Mouse (Mus musculus): ENCODE results near the gene Ager. TPM values are rescaled to one million over a fixed set of nuclear protein-coding genes. Genes with fewer than 3 reads are reported as not detected.

The Ager gene
- polyA plus RNA-seq, 1 experiment: 5.2 TPM

DNA sequence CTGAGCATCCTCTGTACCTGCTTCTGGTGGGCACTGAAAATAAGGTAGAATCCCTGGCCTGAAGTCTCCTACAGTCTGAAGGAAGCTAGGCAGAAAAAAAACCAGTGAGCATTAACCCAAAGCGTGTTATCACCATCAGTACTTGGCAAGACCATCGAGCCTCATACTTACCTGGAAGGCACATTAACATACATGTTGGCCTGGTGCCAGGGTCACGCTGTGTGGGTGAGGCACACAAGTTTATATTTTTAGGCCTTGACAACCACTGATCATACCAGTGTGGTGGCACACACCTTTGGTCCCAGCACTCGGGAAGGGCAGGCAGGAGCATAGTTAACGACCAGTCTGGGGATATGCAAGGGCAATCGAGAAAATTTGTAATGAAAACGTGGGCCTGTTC, 10.3 kb downstream of the Ager start:
- TF ChIP-seq CTCF (IDR thresholded peaks at IDR 0.05; ENCODE audit: extremely low read depth, insufficient read depth, insufficient read length, insufficient replicate concordance) (no peak), POLR2A (IDR thresholded peaks at IDR 0.05; ENCODE audit: low read depth, low read length) (no peak)
- Histone ChIP-seq H3K27ac (ENCODE audit: insufficient read depth, low read length) (no peak overlapping the region), H3K4me1 (ENCODE audit: control insufficient read depth, insufficient read depth, insufficient read length) (peaks cover 27% of the 10 kb centered on the region; the same call in 1 of the 2 replicates), H3K4me3 (ENCODE audit: extremely low read depth, insufficient read depth, insufficient read length) (no peak overlapping the region), H3K27me3 (ENCODE audit: control insufficient read depth, insufficient read depth, low read length) (no peaks in the 10 kb centered on the region), H3K36me3 (ENCODE audit: control insufficient read depth, insufficient read depth, low read length) (peaks cover 16% of the 10 kb centered on the region)
- DNase-seq (ENCODE audit: low read depth in 1 of 2, low spot score in 2 of 2): no peak
- WGBS: 80% methylated on average over 7 of the region's 7 CpGs

- Histone ChIP-seq H3K27me3 (ENCODE audit: control insufficient read depth, insufficient read depth, low read length) (no peaks in the 10 kb centered on the region), H3K36me3 (ENCODE audit: control insufficient read depth, insufficient read depth, low read length) (peaks cover 19% of the 10 kb centered on the region), H3K4me1 (ENCODE audit: control insufficient read depth, insufficient read depth, insufficient read length) (peaks cover 20% of the 10 kb centered on the region; the same call in 1 of the 2 replicates), H3K4me3 (ENCODE audit: extremely low read depth, insufficient read depth, insufficient read length) (no peak overlapping the region), H3K27ac (ENCODE audit: insufficient read depth, low read length) (no peak overlapping the region)
- DNase-seq (ENCODE audit: low read depth in 1 of 2, low spot score in 2 of 2): no peak
- 93% methylated on average over 8 of the region's 8 CpGs for WGBS
- TF ChIP-seq POLR2A (IDR thresholded peaks at IDR 0.05; ENCODE audit: low read depth, low read length) (no peak), CTCF (IDR thresholded peaks at IDR 0.05; ENCODE audit: extremely low read depth, insufficient read depth, insufficient read length, insufficient replicate concordance) (no peak)
These were observed 13.4 kb downstream of the Ager start for GRCm38 (mm10) chr17:34611050-34611449.

DNA sequence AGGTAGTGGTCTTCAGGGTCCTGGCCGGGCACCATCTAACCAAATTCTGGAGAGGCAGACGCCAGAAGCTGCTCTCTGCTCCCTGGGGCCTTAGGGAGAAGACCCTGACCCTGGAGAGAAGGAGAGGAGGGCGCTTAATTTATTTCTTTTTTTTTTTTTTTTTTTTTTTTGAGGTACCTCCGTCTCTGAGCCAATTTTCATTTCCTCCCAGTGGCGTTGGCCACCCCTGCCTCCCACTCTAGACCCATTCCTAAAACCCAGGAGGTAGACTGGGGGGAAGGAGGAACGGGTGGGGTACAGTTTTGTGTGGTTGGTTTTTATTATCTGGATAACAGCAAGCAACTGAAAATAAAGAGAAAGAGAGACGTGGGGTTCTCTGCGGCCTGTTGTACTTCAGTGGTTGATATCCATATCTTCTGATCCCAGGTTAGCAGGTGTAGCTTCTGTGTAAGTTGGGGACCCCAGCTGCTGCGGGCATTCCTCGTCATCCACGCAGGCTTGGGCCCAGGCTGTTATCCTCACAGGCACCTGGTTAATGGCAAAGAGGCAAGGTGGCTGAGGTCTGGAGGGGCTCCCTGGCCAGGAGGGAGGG, 15.5 kb downstream of the Ager start:
- H3K4me3 ChIP-seq (ENCODE audit: extremely low read depth, insufficient read depth, insufficient read length): no peak overlapping the region
- 81% methylated on average over 11 of the region's 11 CpGs for WGBS
- H3K27me3 ChIP-seq (ENCODE audit: control insufficient read depth, insufficient read depth, low read length): no peaks in the 10 kb centered on the region
- TF ChIP-seq CTCF (IDR thresholded peaks at IDR 0.05; ENCODE audit: extremely low read depth, insufficient read depth, insufficient read length, insufficient replicate concordance): no peak
- TF ChIP-seq POLR2A (IDR thresholded peaks at IDR 0.05; ENCODE audit: low read depth, low read length): no peak
- DNase-seq (ENCODE audit: low read depth in 1 of 2, low spot score in 2 of 2): no peak
- peaks cover 8% of the 10 kb centered on the region; the same call in 1 of the 2 replicates for H3K4me1 ChIP-seq (ENCODE audit: control insufficient read depth, insufficient read depth, insufficient read length)
- peaks cover 19% of the 10 kb centered on the region for H3K36me3 ChIP-seq (ENCODE audit: control insufficient read depth, insufficient read depth, low read length)
- no peak overlapping the region for H3K27ac ChIP-seq (ENCODE audit: insufficient read depth, low read length)

GRCm38 (mm10) chr17:34613830-34614229, 16.2 kb downstream of the Ager start:
- H3K27me3 ChIP-seq (ENCODE audit: control insufficient read depth, insufficient read depth, low read length): no peaks in the 10 kb centered on the region
- peaks cover under 1% of the 10 kb centered on the region; the same call in 1 of the 2 replicates for H3K4me1 ChIP-seq (ENCODE audit: control insufficient read depth, insufficient read depth, insufficient read length)
- peaks cover 19% of the 10 kb centered on the region for H3K36me3 ChIP-seq (ENCODE audit: control insufficient read depth, insufficient read depth, low read length)
- H3K27ac ChIP-seq (ENCODE audit: insufficient read depth, low read length): no peak overlapping the region
- no peak for DNase-seq (ENCODE audit: low read depth in 1 of 2, low spot score in 2 of 2)
- TF ChIP-seq CTCF (IDR thresholded peaks at IDR 0.05; ENCODE audit: extremely low read depth, insufficient read depth, insufficient read length, insufficient replicate concordance) (no peak), POLR2A (IDR thresholded peaks at IDR 0.05; ENCODE audit: low read depth, low read length) (no peak)
- 91% methylated on average over 10 of the region's 10 CpGs for WGBS
- H3K4me3 ChIP-seq (ENCODE audit: extremely low read depth, insufficient read depth, insufficient read length): no peak overlapping the region

DNA sequence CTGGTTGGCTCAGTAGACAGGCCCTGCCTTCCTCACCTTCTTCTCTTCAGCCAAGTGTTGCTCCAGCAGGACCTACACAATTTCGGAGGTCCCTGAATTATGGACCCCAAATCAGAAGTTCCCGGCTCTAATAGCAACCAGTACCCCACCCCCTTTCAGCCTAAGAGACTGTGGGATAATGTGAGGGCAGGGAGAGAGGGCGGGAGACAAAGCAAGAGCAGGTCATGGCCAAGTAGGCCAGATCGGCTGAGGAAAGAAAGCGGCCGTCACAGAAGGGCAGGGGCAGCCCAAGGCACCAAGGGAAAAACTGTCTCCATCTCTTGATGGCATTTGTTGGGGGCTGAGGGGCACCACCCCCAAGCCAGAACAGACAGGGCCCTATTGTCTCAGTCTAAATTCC, 18.2 kb downstream of the Ager start, which contains the start of gene Egfl8:
Gene Egfl8, minus strand, starts transcription at position 101 of the 400 bp plus-strand sequence.
- DNase-seq (ENCODE audit: low read depth in 1 of 2, low spot score in 2 of 2): no peak
- H3K4me1 ChIP-seq (ENCODE audit: control insufficient read depth, insufficient read depth, insufficient read length): no peaks in the 10 kb centered on the region
- TF ChIP-seq POLR2A (IDR thresholded peaks at IDR 0.05; ENCODE audit: low read depth, low read length) (no peak), CTCF (IDR thresholded peaks at IDR 0.05; ENCODE audit: extremely low read depth, insufficient read depth, insufficient read length, insufficient replicate concordance) (no peak)
- no peak within 1 kb of the TSS for H3K4me3 ChIP-seq (ENCODE audit: extremely low read depth, insufficient read depth, insufficient read length)
- WGBS: 82% methylated on average over 6 of the region's 6 CpGs
- H3K36me3 ChIP-seq (ENCODE audit: control insufficient read depth, insufficient read depth, low read length): peaks cover 16% of the 10 kb centered on the region
- H3K27me3 ChIP-seq (ENCODE audit: control insufficient read depth, insufficient read depth, low read length): no peaks in the 10 kb centered on the region
- no peak within 1 kb of the TSS for H3K27ac ChIP-seq (ENCODE audit: insufficient read depth, low read length)

DNA sequence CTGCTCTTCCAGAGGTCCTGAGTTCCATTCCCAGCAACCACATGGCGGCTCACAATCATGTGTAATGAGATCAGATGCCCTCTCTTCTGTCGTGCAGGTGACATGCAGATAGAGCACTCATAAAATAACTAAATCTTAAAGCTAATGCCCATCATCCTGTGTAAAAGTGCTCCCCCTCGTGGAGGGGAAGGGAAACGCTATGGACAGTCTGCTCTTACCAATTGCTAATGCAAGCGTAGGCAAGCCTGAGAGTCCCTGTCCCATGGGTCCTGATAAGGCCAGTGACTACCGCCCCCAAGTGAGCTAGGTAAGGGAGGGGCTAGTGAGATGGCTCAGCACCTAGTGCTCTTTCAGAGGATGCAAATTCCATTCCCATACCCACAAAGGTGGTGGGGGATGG, 21.3 kb downstream of the Ager start:
- peak; percentile 61 to 81 for DNase-seq (ENCODE audit: low read depth in 1 of 2, low spot score in 2 of 2)
- no peaks in the 10 kb centered on the region for H3K27me3 ChIP-seq (ENCODE audit: control insufficient read depth, insufficient read depth, low read length)
- H3K4me1 ChIP-seq (ENCODE audit: control insufficient read depth, insufficient read depth, insufficient read length): no peaks in the 10 kb centered on the region
- H3K27ac ChIP-seq (ENCODE audit: insufficient read depth, low read length): no peak overlapping the region
- TF ChIP-seq POLR2A (IDR thresholded peaks at IDR 0.05; ENCODE audit: low read depth, low read length) (no peak), CTCF (IDR thresholded peaks at IDR 0.05; ENCODE audit: extremely low read depth, insufficient read depth, insufficient read length, insufficient replicate concordance) (peak; percentile 69; the same call in 1 of the 2 replicates)
- WGBS: 9% methylated on average over 6 of the region's 6 CpGs
- H3K36me3 ChIP-seq (ENCODE audit: control insufficient read depth, insufficient read depth, low read length): peaks cover 5% of the 10 kb centered on the region; the same call in 1 of the 2 replicates
- H3K4me3 ChIP-seq (ENCODE audit: extremely low read depth, insufficient read depth, insufficient read length): no peak overlapping the region

GRCm38 (mm10) chr17:34621006-34621405, 23.3 kb downstream of the Ager start:
- Histone ChIP-seq H3K4me3 (ENCODE audit: extremely low read depth, insufficient read depth, insufficient read length) (no peak overlapping the region), H3K27me3 (ENCODE audit: control insufficient read depth, insufficient read depth, low read length) (no peaks in the 10 kb centered on the region), H3K27ac (ENCODE audit: insufficient read depth, low read length) (no peak overlapping the region), H3K4me1 (ENCODE audit: control insufficient read depth, insufficient read depth, insufficient read length) (no peaks in the 10 kb centered on the region), H3K36me3 (ENCODE audit: control insufficient read depth, insufficient read depth, low read length) (peaks cover 3% of the 10 kb centered on the region; the same call in 1 of the 2 replicates)
- TF ChIP-seq POLR2A (IDR thresholded peaks at IDR 0.05; ENCODE audit: low read depth, low read length) (no peak), CTCF (IDR thresholded peaks at IDR 0.05; ENCODE audit: extremely low read depth, insufficient read depth, insufficient read length, insufficient replicate concordance) (no peak)
- 98% methylated on average over 8 of the region's 8 CpGs for WGBS
- DNase-seq (ENCODE audit: low read depth in 1 of 2, low spot score in 2 of 2): no peak
